ENCODE assay signal across 8 mouse cellular contexts in genomic region chr11:74925577-74926387, GRCm38 (mm10). TPM values are rescaled to one million over a fixed set of nuclear protein-coding genes. Genes with fewer than 3 reads are reported as not detected.
DNase-seq lines count a peak whose midpoint lies in the region; ATAC-seq and TF ChIP-seq lines count a peak whose summit lies in the region.

Smg6 (plus strand) TSS chr11:74925823.
Srr (minus strand) TSS chr11:74925948.

- H3K4me2 ChIP-seq in forebrain, embryonic 13.5 days = peak within 1 kb of the TSS; percentile 72
- H3K4me2 ChIP-seq in liver, postnatal 0 days (ENCODE audit: low read depth, low read length) = peak within 1 kb of the TSS; percentile 87
- peak within 1 kb of the TSS; percentile 67 for H3K4me2 ChIP-seq in neural tube, embryonic 14.5 days (ENCODE audit: low read depth, low read length)

- peak; percentile 95 to 97 for DNase-seq in heart, postnatal 10 days
- DNase-seq in large intestine, adult 2 months (ENCODE audit: low read depth, low spot score) = peak; percentile 88
- DNase-seq in liver, postnatal 0 days = peak; percentile 99
- peak; percentile 96 for DNase-seq in testis, postnatal 10 days (ENCODE audit: low spot score)

- TF ChIP-seq POLR2A in ES-Bruce4 (IDR thresholded peaks at IDR 0.05; ENCODE audit: insufficient read depth, low read length) = no peak

- no peaks in the 10 kb centered on the region for H3K36me3 ChIP-seq in ES-Bruce4 (ENCODE audit: control insufficient read depth, insufficient read depth, low read length, poor library complexity, severe bottlenecking)
- H3K36me3 ChIP-seq in forebrain, embryonic 13.5 days (ENCODE audit: poor library complexity, severe bottlenecking) = peaks cover 16% of the 10 kb centered on the region
- peaks cover 6% of the 10 kb centered on the region for H3K36me3 ChIP-seq in liver, postnatal 0 days (replicated peaks; ENCODE audit: insufficient read depth, low read length)
- H3K36me3 ChIP-seq in neural tube, embryonic 14.5 days (ENCODE audit: control insufficient read depth, insufficient read depth, low read length) = no peaks in the 10 kb centered on the region

- H3K27ac ChIP-seq in ES-Bruce4 (ENCODE audit: insufficient read depth, low read length) = peak within 1 kb of the TSS; percentile 52
- H3K27ac ChIP-seq in forebrain, embryonic 13.5 days = peak within 1 kb of the TSS; percentile 98
- peak within 1 kb of the TSS; percentile 96 for H3K27ac ChIP-seq in liver, postnatal 0 days (ENCODE audit: low read depth)
- peak within 1 kb of the TSS; percentile 97 for H3K27ac ChIP-seq in neural tube, embryonic 14.5 days (ENCODE audit: low read depth, low read length)

- TF ChIP-seq EP300 in ES-Bruce4 (IDR thresholded peaks at IDR 0.05; ENCODE audit: insufficient read depth, low read depth, low read length) = peak; percentile 44; the same call in 1 of the 2 replicates
- TF ChIP-seq EP300 in liver, postnatal 0 days (IDR thresholded peaks at IDR 0.05; ENCODE audit: low read depth) = no peak

- ATAC-seq in cerebellum, adult (ENCODE audit: insufficient number of reproducible peaks, low FRiP score, low TSS enrichment) = peak; percentile 94
- peak; percentile 96 for ATAC-seq in forebrain, embryonic 13.5 days
- ATAC-seq in liver, postnatal 0 days = peak; percentile 94
- ATAC-seq in neural tube, embryonic 14.5 days (ENCODE audit: low read depth) = peak; percentile 94

- H3K4me3 ChIP-seq in ES-Bruce4 (ENCODE audit: low read depth, low read length) = peak within 1 kb of the TSS; percentile 79
- peak within 1 kb of the TSS; percentile 95 for H3K4me3 ChIP-seq in forebrain, embryonic 13.5 days
- peak within 1 kb of the TSS; percentile 85 for H3K4me3 ChIP-seq in liver, postnatal 0 days (ENCODE audit: low read depth, low read length)
- peak within 1 kb of the TSS; percentile 90 for H3K4me3 ChIP-seq in neural tube, embryonic 14.5 days (ENCODE audit: low read depth, low read length)

- intact Hi-C loops in heart, postnatal 10 days (cut with DNase I) = loop anchor here (1.0 kb wide), 1 partner anchor 28 kb away; the partner anchor contains the start of gene Sgsm2

- no peaks in the 10 kb centered on the region for H3K4me1 ChIP-seq in ES-Bruce4 (ENCODE audit: control insufficient read depth, insufficient read depth, low read length)
- peaks cover 23% of the 10 kb centered on the region for H3K4me1 ChIP-seq in forebrain, embryonic 13.5 days
- H3K4me1 ChIP-seq in liver, postnatal 0 days (ENCODE audit: insufficient read depth) = peaks cover 20% of the 10 kb centered on the region
- H3K4me1 ChIP-seq in neural tube, embryonic 14.5 days (ENCODE audit: control insufficient read depth, insufficient read depth, low read length) = peaks cover 11% of the 10 kb centered on the region; the same call in 1 of the 2 replicates

- no peaks in the 10 kb centered on the region for H3K9me3 ChIP-seq in ES-Bruce4 (replicated peaks; ENCODE audit: control insufficient read depth, insufficient read depth, low read length, poor library complexity, severe bottlenecking)
- H3K9me3 ChIP-seq in forebrain, embryonic 13.5 days (replicated peaks) = no peaks in the 10 kb centered on the region
- H3K9me3 ChIP-seq in liver, postnatal 0 days (ENCODE audit: low read length) = no peaks in the 10 kb centered on the region
- H3K9me3 ChIP-seq in neural tube, embryonic 14.5 days (ENCODE audit: control insufficient read depth, low read length) = no peaks in the 10 kb centered on the region

- H3K9ac ChIP-seq in ES-Bruce4 (ENCODE audit: low read depth, poor library complexity, severe bottlenecking) = peak within 1 kb of the TSS; percentile 75
- H3K9ac ChIP-seq in forebrain, embryonic 13.5 days = peak within 1 kb of the TSS; percentile 92
- peak within 1 kb of the TSS; percentile 92 for H3K9ac ChIP-seq in liver, postnatal 0 days (replicated peaks)
- H3K9ac ChIP-seq in neural tube, embryonic 14.5 days (replicated peaks; ENCODE audit: low read depth, low read length) = peak within 1 kb of the TSS; percentile 84

- under 1% methylated on average over 66 of the region's 88 CpGs for WGBS in forebrain, embryonic 13.5 days
- WGBS in large intestine, adult 2 months = 1% methylated on average over 80 of the region's 88 CpGs
- WGBS in liver, postnatal 0 days (ENCODE audit: insufficient replicate concordance) = under 1% methylated on average over 73 of the region's 88 CpGs
- WGBS in neural tube, embryonic 14.5 days = under 1% methylated on average over 77 of the region's 88 CpGs

- TF ChIP-seq CTCF in ES-Bruce4 (IDR thresholded peaks at IDR 0.05; ENCODE audit: low read depth, low read length) = no peak
- TF ChIP-seq CTCF in liver, postnatal 0 days (IDR thresholded peaks at IDR 0.05; ENCODE audit: low read depth) = peak; percentile 16; the same call in 1 of the 2 replicates

- no peaks in the 10 kb centered on the region for H3K27me3 ChIP-seq in ES-Bruce4 (ENCODE audit: control insufficient read depth, insufficient read depth, low read length, poor library complexity, severe bottlenecking)
- H3K27me3 ChIP-seq in forebrain, embryonic 13.5 days = no peaks in the 10 kb centered on the region
- no peaks in the 10 kb centered on the region for H3K27me3 ChIP-seq in liver, postnatal 0 days (ENCODE audit: insufficient read depth, low read length)
- H3K27me3 ChIP-seq in neural tube, embryonic 14.5 days (ENCODE audit: control insufficient read depth, insufficient read depth, low read length) = no peaks in the 10 kb centered on the region

RNA-seq across cellular contexts. Expression of gene Smg6, which starts in this region (rescaled TPM):
- 25.3 and 27.0 TPM in 2 replicates for polyA plus RNA-seq in ES-Bruce4 (2011; ENCODE audit: insufficient read depth, insufficient read length, low read depth, missing spikeins)
- 18.3 and 20.0 TPM in 2 replicates for polyA plus RNA-seq in forebrain, embryonic 13.5 days (2015; fragmentation: Nextera tagmentation; extraction: Ambion mirVana)
- 10 to 100 TPM; 24.1 to 25.3 TPM for total RNA-seq in heart, postnatal 10 days (2021)
- 13.5 and 18.7 TPM in 2 replicates for polyA plus RNA-seq in large intestine, adult 2 months (2012; rRNA removed)
- polyA plus RNA-seq in liver, postnatal 0 days (2015; fragmentation: Nextera tagmentation; extraction: Ambion mirVana) = 4.7 TPM in 2 replicates
- polyA plus RNA-seq in neural tube, embryonic 14.5 days (2014; fragmentation: Nextera tagmentation; extraction: Ambion mirVana) = 13.7 and 15.7 TPM in 2 replicates

RNA-seq across cellular contexts. Expression of gene Srr, which starts in this region (rescaled TPM):
- 12.7 and 13.6 TPM in 2 replicates for polyA plus RNA-seq in ES-Bruce4 (2011; ENCODE audit: insufficient read depth, insufficient read length, low read depth, missing spikeins)
- 30.5 and 35.7 TPM in 2 replicates for polyA plus RNA-seq in forebrain, embryonic 13.5 days (2015; fragmentation: Nextera tagmentation; extraction: Ambion mirVana)
- total RNA-seq in heart, postnatal 10 days (2021) = 10 to 100 TPM; 33.2 to 34.5 TPM
- 8.6 and 15.9 TPM in 2 replicates for polyA plus RNA-seq in large intestine, adult 2 months (2012; rRNA removed)
- polyA plus RNA-seq in liver, postnatal 0 days (2015; fragmentation: Nextera tagmentation; extraction: Ambion mirVana) = 4.4 and 5.2 TPM in 2 replicates
- 41.6 and 45.8 TPM in 2 replicates for polyA plus RNA-seq in neural tube, embryonic 14.5 days (2014; fragmentation: Nextera tagmentation; extraction: Ambion mirVana)

Comparison
In these comparisons a context has a peak if more than half of its experiments do, and no peak if none do; other contexts are left out.
1. Peak in every context shown above with its lines: DNase-seq, ATAC-seq, H3K4me3 ChIP-seq and H3K27ac ChIP-seq.